21 mouse cellular contexts compared by ENCODE assay signal in genomic region chr9:45272213-45272612, GRCm38 (mm10). TPM values are rescaled to one million over a fixed set of nuclear protein-coding genes. Genes with fewer than 3 reads are reported as not detected.
A peak's percentile ranks its signal among the peaks of the same experiment; 100 is the strongest.
DNase-seq lines count a peak whose midpoint lies in the region; TF ChIP-seq lines count a peak whose summit lies in the region.
"Had no signal": no experiment of that assay in that cellular context is flagged by ENCODE, and none has a peak within 500 bp of the region (broad histone marks: within the 10 kb centered on the region; RNA-seq: fewer than 3 reads in every experiment).

No protein-coding gene starts in this region.

- no peak for TF ChIP-seq POLR2A in MEL (IDR thresholded peaks at IDR 0.05; ENCODE audit: control insufficient read depth in 1 of 2, insufficient read depth in 1 of 2, low read depth in 1 of 2, low read length in 2 of 2, poor library complexity in 1 of 2)
- no peak for TF ChIP-seq POLR2A in thymus, adult 2 months (IDR thresholded peaks at IDR 0.05; ENCODE audit: control insufficient read depth, extremely low read depth, insufficient read depth, low read length, poor library complexity)

- peaks cover 6 to 13% of the 10 kb centered on the region in 2 experiments for H3K27me3 ChIP-seq in MEL (ENCODE audit: control insufficient read depth in 1 of 2, insufficient read depth in 2 of 2, low read length in 2 of 2)
- no peaks in the 10 kb centered on the region for H3K27me3 ChIP-seq in thymus, adult 2 months (ENCODE audit: control insufficient read depth, insufficient read depth, low read length)

- H3K9me3 ChIP-seq in MEL (replicated peaks; ENCODE audit: insufficient read depth, low read length), result no peaks in the 10 kb centered on the region
- H3K9me3 ChIP-seq: heart, embryonic 13.5 days had no signal

- intact Hi-C loops in left cerebral cortex, adult 2 months (cut with DNase I), result no loop called here

- 14% methylated on average over 5 of the region's 5 CpGs for WGBS in macrophage (ENCODE audit: missing documents)
- WGBS in thymus, adult 2 months, result 40% methylated on average over 5 of the region's 5 CpGs

- DNase-seq in layer of hippocampus, adult 11-12 months (ENCODE audit: low spot score), result peak; percentile 33
- DNase-seq in layer of hippocampus, postnatal 36 days, result no peak
- DNase-seq in 416B (ENCODE audit: low read depth) (peak; percentile 16), MEL (ENCODE audit: low read depth, low spot score) (peak; percentile 44)
- no peak for DNase-seq in left cerebral cortex, adult 2 months (ENCODE audit: extremely low spot score in 1 of 2, low spot score in 2 of 2)
- no peak for DNase-seq in thymus, adult 2 months
- no peak for DNase-seq in left cerebral cortex, adult 11 months (ENCODE audit: low spot score)
- DNase-seq: adrenal gland, adult 8-10 months; cerebellum, adult 9-11 months; heart, postnatal 4 days; kidney, adult 8-10 months; kidney, postnatal 36 days; left cerebral cortex, postnatal 4 days; midbrain, embryonic 14.5 days; retina, postnatal 1 day; thymus, postnatal 25 days had no signal

- H3K27ac ChIP-seq in MEL (ENCODE audit: control insufficient read depth, low read depth, low read length) (no peak overlapping the region), macrophage (peak overlapping the region; percentile 66)
- no peak overlapping the region for H3K27ac ChIP-seq in left cerebral cortex, adult 2 months
- no peak overlapping the region for H3K27ac ChIP-seq in thymus, adult 2 months (ENCODE audit: control insufficient read depth, insufficient read depth, low read length)
- H3K27ac ChIP-seq: heart, embryonic 13.5 days; hindbrain, postnatal 0 days had no signal

- H3K36me3 ChIP-seq in MEL (ENCODE audit: control insufficient read depth in 1 of 2, insufficient read depth in 2 of 2, low read length in 2 of 2) (peaks cover 0 to 15% of the 10 kb centered on the region in 2 experiments; a peak in 2 of 4 replicates), macrophage (ENCODE audit: inconsistent target) (no peaks in the 10 kb centered on the region)
- H3K36me3 ChIP-seq in thymus, adult 2 months (ENCODE audit: control insufficient read depth, insufficient read depth, low read length), result no peaks in the 10 kb centered on the region
- H3K36me3 ChIP-seq: heart, embryonic 13.5 days had no signal

- H3K4me1 ChIP-seq in MEL (ENCODE audit: control insufficient read depth in 1 of 2, insufficient read depth in 2 of 2, low read length in 2 of 2), result peaks cover 11 to 16% of the 10 kb centered on the region in 2 experiments; a peak in 3 of 4 replicates
- H3K4me1 ChIP-seq in thymus, adult 2 months (replicated peaks; ENCODE audit: control insufficient read depth, insufficient read depth, low read length), result peaks cover 37% of the 10 kb centered on the region

- TF ChIP-seq CTCF in MEL (IDR thresholded peaks at IDR 0.05 in 2 of 3, conservative IDR thresholded peaks at IDR 0.05 in 1 of 3; ENCODE audit: control insufficient read depth in 1 of 3, insufficient read depth in 1 of 3, low read depth in 2 of 3, low read length in 3 of 3, poor library complexity in 1 of 3, severe bottlenecking in 1 of 3), result no peak
- TF ChIP-seq CTCF in left cerebral cortex, adult 2 months (IDR thresholded peaks at IDR 0.05), result no peak
- TF ChIP-seq CTCF in thymus, adult 2 months (IDR thresholded peaks at IDR 0.05; ENCODE audit: borderline replicate concordance, control insufficient read depth, extremely low read depth, insufficient read depth, low read length, poor library complexity), result no peak

- no peak overlapping the region for H3K4me3 ChIP-seq in MEL (ENCODE audit: control insufficient read depth in 1 of 2, insufficient read depth in 1 of 2, low read depth in 2 of 2, low read length in 2 of 2)
- H3K4me3 ChIP-seq in macrophage (ENCODE audit: inconsistent target), result no peak overlapping the region
- H3K4me3 ChIP-seq in left cerebral cortex, adult 2 months, result no peak overlapping the region
- no peak overlapping the region for H3K4me3 ChIP-seq in thymus, adult 2 months (ENCODE audit: control insufficient read depth, insufficient read depth, low read length)
- H3K4me3 ChIP-seq: heart, embryonic 13.5 days had no signal

- no peak overlapping the region for H3K9ac ChIP-seq in MEL (ENCODE audit: control insufficient read depth, low read depth, low read length, poor library complexity, severe bottlenecking)
- H3K9ac ChIP-seq: heart, embryonic 13.5 days had no signal

- no peak for TF ChIP-seq EP300 in MEL (IDR thresholded peaks at IDR 0.05; ENCODE audit: low read depth in 1 of 2, low read length in 2 of 2)

- H3K79me2 ChIP-seq in MEL (ENCODE audit: control insufficient read depth, insufficient read depth, low read length, poor library complexity), result no peaks in the 10 kb centered on the region
- peaks cover 36% of the 10 kb centered on the region for H3K79me2 ChIP-seq in macrophage (ENCODE audit: inconsistent target)

- TF ChIP-seq RAD21 in MEL (IDR thresholded peaks at IDR 0.05; ENCODE audit: low read depth, low read length), result no peak

TF ChIP-seq in MEL, 35 proteins besides CTCF, POLR2A, EP300 and RAD21:
- 0 out of 2 replicates have a peak, but pooled peaks have one; percentile 39 for TF ChIP-seq NRF1 (IDR thresholded peaks at IDR 0.05; ENCODE audit: insufficient read depth, low read depth, low read length, poor library complexity, severe bottlenecking)
- TF ChIP-seq POLR2AphosphoS5 (IDR thresholded peaks at IDR 0.05; ENCODE audit: borderline replicate concordance, low read depth, low read length), result no peak

RNA-seq across cellular contexts. Expression of gene Il10ra, which starts 3.3 kb away (rescaled TPM):
- 1 to 10 TPM; 2.4 to 3.3 TPM for total RNA-seq in layer of hippocampus, postnatal 36 days (2021)
- total RNA-seq in MEL (2012; rRNA removed), result not detected in 2 replicates
- polyA plus RNA-seq in MEL (2012; ENCODE audit: insufficient read depth in 1 of 2, insufficient read length in 2 of 2, low read depth in 1 of 2, low replicate concordance in 2 of 2, missing spikeins in 1 of 2) (not detected), macrophage (2018) (35.9 to 150 TPM (median 72.1 TPM) in 3 replicates)
- total RNA-seq in macrophage (2018; cell fraction: chromatin; rRNA removed), result 100 to 1,000 TPM; 199 to 663 (median 293) TPM
- 100 to 1,000 TPM in 25 of 26 experiments, 10 to 100 TPM in 1; 81.1 to 253 (median 147) TPM for total RNA-seq in macrophage (2018; cell fraction: cytosol; rRNA removed)
- total RNA-seq in macrophage (2018; cell fraction: nucleus; rRNA removed), result 100 to 1,000 TPM; 160 to 690 (median 355) TPM
- total RNA-seq in left cerebral cortex, adult 2 months (2021), result 1 to 10 TPM; 3.0 to 3.3 TPM
- polyA plus RNA-seq in thymus, adult 2 months (2012; rRNA removed), result 23.9 and 36.8 TPM in 2 replicates

RNA-seq across cellular contexts. Expression of gene Tmprss13, which starts 46.7 kb away (rescaled TPM):
- total RNA-seq in layer of hippocampus, postnatal 36 days (2021), result not detected
- total RNA-seq in MEL (2012; rRNA removed), result not detected in 2 replicates
- polyA plus RNA-seq in MEL (2012; ENCODE audit: insufficient read depth in 1 of 2, insufficient read length in 2 of 2, low read depth in 1 of 2, low replicate concordance in 2 of 2, missing spikeins in 1 of 2), result not detected
- not detected for total RNA-seq in macrophage (2018; cell fraction: chromatin; rRNA removed)
- not detected for total RNA-seq in macrophage (2018; cell fraction: cytosol; rRNA removed)
- total RNA-seq in macrophage (2018; cell fraction: nucleus; rRNA removed), result not detected
- not detected in 3 replicates for polyA plus RNA-seq in macrophage (2018)
- not detected for total RNA-seq in left cerebral cortex, adult 2 months (2021)
- polyA plus RNA-seq in thymus, adult 2 months (2012; rRNA removed), result 0.62 and 1.2 TPM in 2 replicates
- total RNA-seq: hindbrain, postnatal 0 days; layer of hippocampus, postnatal 25 days; left cerebral cortex, postnatal 4 days; liver, adult 2 months had no signal
- polyA plus RNA-seq: heart, embryonic 13.5 days; hindbrain, postnatal 0 days; liver, adult 2 months had no signal

Comparison
In these comparisons a context has a peak if more than half of its experiments do, and no peak if none do; other contexts are left out.
1. DNase-seq: peak in layer of hippocampus, adult 11-12 months (single experiment), 416B (single experiment) and MEL (single experiment); none in layer of hippocampus, postnatal 36 days (0 of 2), left cerebral cortex, adult 2 months (0 of 2), thymus, adult 2 months (single experiment) and left cerebral cortex, adult 11 months (single experiment).